Mouse (Mus musculus): ENCODE results near the gene Drg2. TPM values are rescaled to one million over a fixed set of nuclear protein-coding genes. Genes with fewer than 3 reads are reported as not detected.
"Not testable (repeated sequence)": the region's sequence is repeated elsewhere in the genome, so short reads cannot be mapped to it uniquely, and the experiment has no call there.

The Drg2 gene
- polyA plus RNA-seq, 1 experiment = 36.8 TPM

GRCm38 (mm10) chr11:60423006-60423405 lies 31.4 kb upstream of the Drg2 start:
- no peak for TF ChIP-seq GATA1 (IDR thresholded peaks at IDR 0.05; ENCODE audit: borderline replicate concordance, low read length)
- TF ChIP-seq FLI1 (IDR thresholded peaks at IDR 0.05; ENCODE audit: low read length) = no peak
- Histone ChIP-seq H3K9me3 (no peaks in the 10 kb centered on the region), H3K4me1 (peaks cover 54% of the 10 kb centered on the region), H3K27me3 (replicated peaks) (no peaks in the 10 kb centered on the region), H3K36me3 (replicated peaks; ENCODE audit: low read length) (peaks cover 42% of the 10 kb centered on the region), H3K4me3 (replicated peaks) (no peak overlapping the region)

- peaks cover 63% of the 10 kb centered on the region for H3K36me3 ChIP-seq (replicated peaks; ENCODE audit: low read length)
- no peak for TF ChIP-seq GATA1 (IDR thresholded peaks at IDR 0.05; ENCODE audit: borderline replicate concordance, low read length)
- no peak for TF ChIP-seq FLI1 (IDR thresholded peaks at IDR 0.05; ENCODE audit: low read length)
- no peaks in the 10 kb centered on the region for H3K9me3 ChIP-seq
- no peak overlapping the region for H3K4me3 ChIP-seq (replicated peaks)
- no peaks in the 10 kb centered on the region for H3K27me3 ChIP-seq (replicated peaks)
- peaks cover 26% of the 10 kb centered on the region for H3K4me1 ChIP-seq
Observed at GRCm38 (mm10) chr11:60426417-60426816, 28.0 kb upstream of the Drg2 start.

GRCm38 (mm10) chr11:60427628-60428027 lies 26.8 kb upstream of the Drg2 start:
- Histone ChIP-seq H3K27me3 (replicated peaks) (no peaks in the 10 kb centered on the region), H3K4me3 (replicated peaks) (no peak overlapping the region), H3K9me3 (no peaks in the 10 kb centered on the region), H3K4me1 (peaks cover 19% of the 10 kb centered on the region; the same call in 1 of the 2 replicates), H3K36me3 (replicated peaks; ENCODE audit: low read length) (peaks cover 75% of the 10 kb centered on the region)
- TF ChIP-seq FLI1 (IDR thresholded peaks at IDR 0.05; ENCODE audit: low read length) (no peak), GATA1 (IDR thresholded peaks at IDR 0.05; ENCODE audit: borderline replicate concordance, low read length) (no peak)

- H3K36me3 ChIP-seq (replicated peaks; ENCODE audit: low read length) = peaks cover 89% of the 10 kb centered on the region
Observed at GRCm38 (mm10) chr11:60433501-60433900, 20.9 kb upstream of the Drg2 start.

GRCm38 (mm10) chr11:60435133-60435532 lies 19.3 kb upstream of the Drg2 start:
- no peaks in the 10 kb centered on the region for H3K9me3 ChIP-seq
- no peak for TF ChIP-seq GATA1 (IDR thresholded peaks at IDR 0.05; ENCODE audit: borderline replicate concordance, low read length)
- no peak for TF ChIP-seq FLI1 (IDR thresholded peaks at IDR 0.05; ENCODE audit: low read length)
- H3K27me3 ChIP-seq (replicated peaks) = no peaks in the 10 kb centered on the region
- peaks cover 59% of the 10 kb centered on the region for H3K4me1 ChIP-seq
- H3K36me3 ChIP-seq (replicated peaks; ENCODE audit: low read length) = peaks cover 87% of the 10 kb centered on the region
- no peak overlapping the region for H3K4me3 ChIP-seq (replicated peaks)

More at GRCm38 (mm10) chr11:60433501-60433900, 20.9 kb upstream of the Drg2 start:
- peaks cover 59% of the 10 kb centered on the region for H3K4me1 ChIP-seq
- H3K9me3 ChIP-seq = no peaks in the 10 kb centered on the region
- no peak for TF ChIP-seq FLI1 (IDR thresholded peaks at IDR 0.05; ENCODE audit: low read length)
- no peak for TF ChIP-seq GATA1 (IDR thresholded peaks at IDR 0.05; ENCODE audit: borderline replicate concordance, low read length)
- no peaks in the 10 kb centered on the region for H3K27me3 ChIP-seq (replicated peaks)
- peak overlapping the region; percentile 16 for H3K4me3 ChIP-seq (replicated peaks)

- H3K4me3 ChIP-seq (replicated peaks) = peak overlapping the region; percentile 71
- peak; percentile 55; the same call in 1 of the 2 replicates for TF ChIP-seq FLI1 (IDR thresholded peaks at IDR 0.05; ENCODE audit: low read length)
- no peak for TF ChIP-seq GATA1 (IDR thresholded peaks at IDR 0.05; ENCODE audit: borderline replicate concordance, low read length)
- peaks cover 88% of the 10 kb centered on the region for H3K36me3 ChIP-seq (replicated peaks; ENCODE audit: low read length)
- H3K4me1 ChIP-seq = peaks cover 59% of the 10 kb centered on the region
- no peaks in the 10 kb centered on the region for H3K9me3 ChIP-seq
- no peaks in the 10 kb centered on the region for H3K27me3 ChIP-seq (replicated peaks)
Observed at GRCm38 (mm10) chr11:60436618-60437017, 17.8 kb upstream of the Drg2 start.

GRCm38 (mm10) chr11:60439621-60440020 lies 14.8 kb upstream of the Drg2 start:
- H3K4me3 ChIP-seq (replicated peaks); H3K27me3 ChIP-seq (replicated peaks); H3K9me3 ChIP-seq: not testable (repeated sequence)
- Histone ChIP-seq H3K36me3 (replicated peaks; ENCODE audit: low read length) (peaks cover 91% of the 10 kb centered on the region), H3K4me1 (peaks cover 45% of the 10 kb centered on the region)

- Histone ChIP-seq H3K9me3 (no peaks in the 10 kb centered on the region), H3K4me1 (peaks cover 40% of the 10 kb centered on the region), H3K4me3 (replicated peaks) (no peak overlapping the region), H3K36me3 (replicated peaks; ENCODE audit: low read length) (peaks cover 88% of the 10 kb centered on the region), H3K27me3 (replicated peaks) (no peaks in the 10 kb centered on the region)
- TF ChIP-seq GATA1 (IDR thresholded peaks at IDR 0.05; ENCODE audit: borderline replicate concordance, low read length) = no peak
- TF ChIP-seq FLI1 (IDR thresholded peaks at IDR 0.05; ENCODE audit: low read length) = no peak
Observed at GRCm38 (mm10) chr11:60440176-60440575, 14.2 kb upstream of the Drg2 start.

- peaks cover 13% of the 10 kb centered on the region for H3K4me1 ChIP-seq
- no peak for TF ChIP-seq GATA1 (IDR thresholded peaks at IDR 0.05; ENCODE audit: borderline replicate concordance, low read length)
- H3K9me3 ChIP-seq = no peaks in the 10 kb centered on the region
- H3K4me3 ChIP-seq (replicated peaks) = no peak overlapping the region
- H3K36me3 ChIP-seq (replicated peaks; ENCODE audit: low read length) = peaks cover 74% of the 10 kb centered on the region
- no peaks in the 10 kb centered on the region for H3K27me3 ChIP-seq (replicated peaks)
Observed at GRCm38 (mm10) chr11:60442896-60443295, 11.5 kb upstream of the Drg2 start.

GRCm38 (mm10) chr11:60444007-60444406 lies 10.4 kb upstream of the Drg2 start:
- Histone ChIP-seq H3K4me1 (peaks cover 6% of the 10 kb centered on the region), H3K4me3 (replicated peaks) (no peak overlapping the region), H3K9me3 (no peaks in the 10 kb centered on the region), H3K27me3 (replicated peaks) (no peaks in the 10 kb centered on the region), H3K36me3 (replicated peaks; ENCODE audit: low read length) (peaks cover 67% of the 10 kb centered on the region)
- TF ChIP-seq GATA1 (IDR thresholded peaks at IDR 0.05; ENCODE audit: borderline replicate concordance, low read length) (no peak), FLI1 (IDR thresholded peaks at IDR 0.05; ENCODE audit: low read length) (no peak)

- TF ChIP-seq GATA1 (IDR thresholded peaks at IDR 0.05; ENCODE audit: borderline replicate concordance, low read length) = no peak
- no peak for TF ChIP-seq FLI1 (IDR thresholded peaks at IDR 0.05; ENCODE audit: low read length)
- Histone ChIP-seq H3K9me3 (no peaks in the 10 kb centered on the region), H3K27me3 (replicated peaks) (no peaks in the 10 kb centered on the region), H3K4me3 (replicated peaks) (peak overlapping the region; percentile 96), H3K4me1 (peaks cover 48% of the 10 kb centered on the region), H3K36me3 (replicated peaks; ENCODE audit: low read length) (peaks cover 42% of the 10 kb centered on the region)
Observed at GRCm38 (mm10) chr11:60454745-60455087, 325 bp downstream of the Drg2 start.
